Mouse (Mus musculus) right cerebral cortex, postnatal 14 days (tissue): ENCODE measurements at regions not wholly inside any gene's neighbourhood (a gene's known extent, or its start where the extent isn't known, plus 50 kb on each side); places are given as distances from the start of the nearest gene placed in this dataset.

Experiments used
- DNase-seq: peaks from one replicate; pipeline ENCODE4 v3.0.0; 2022

DNA sequence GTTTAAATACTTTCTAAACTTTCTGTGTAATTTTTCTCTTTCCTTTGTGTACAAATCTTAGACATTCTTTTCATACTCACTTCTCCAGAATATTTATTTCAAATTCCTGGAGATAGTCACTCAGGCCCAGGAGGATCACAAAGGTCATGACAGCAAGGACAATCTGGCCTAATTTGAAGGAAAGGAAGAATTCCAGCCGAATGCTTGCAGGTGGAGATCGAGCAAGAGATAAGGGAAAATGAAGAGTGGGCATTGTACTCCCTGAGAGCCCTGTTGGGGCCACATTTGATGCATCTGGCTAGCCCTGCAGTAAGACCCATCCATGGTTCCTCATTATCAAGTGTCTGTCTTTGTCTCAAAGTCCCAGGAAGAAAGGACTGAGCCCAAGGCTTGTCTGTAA lies 66.0 kb upstream of the Jazf1 start:
- DNase-seq: no peak

GRCm38 (mm10) chr6:53130717-53131330 lies 62.4 kb upstream of the Jazf1 start:
- DNase-seq: no peak

GRCm38 (mm10) chr6:53126776-53127175 lies 58.3 kb upstream of the Jazf1 start:
- DNase-seq: no peak

GRCm38 (mm10) chr6:53124800-53125450 lies 56.5 kb upstream of the Jazf1 start:
- no peak for DNase-seq

- DNase-seq: no peak
Observed at GRCm38 (mm10) chr6:53120385-53120784, 52.0 kb upstream of the Jazf1 start.
